Mouse (Mus musculus) frontal cortex, adult 2 months (tissue): ENCODE data around the gene Gm20850. TPM values are rescaled to one million over a fixed set of nuclear protein-coding genes. Genes with fewer than 3 reads are reported as not detected.
"Not testable (repeated sequence)": the region's sequence is repeated elsewhere in the genome, so short reads cannot be mapped to it uniquely, and the experiment has no call there.

ENCODE experiments used
- DNase-seq, 2 experiments: peaks; one replicate each; pipeline ENCODE4 v3.0.0; 2022; ENCODE audit warnings: low spot score in 1 of 2; ENCODE audit errors: extremely low spot score in 1 of 2
- polyA plus RNA-seq: library from polyadenylated mRNA; depleted of rRNA; stranded (reverse); fragments of >200 nt; gene quantifications from 2 replicates; pipeline ENCODE4 v1.2.3, GENCODE M21; 2012; rRNA removed

Gene Gm20850
- not detected in 2 replicates for polyA plus RNA-seq

DNA sequence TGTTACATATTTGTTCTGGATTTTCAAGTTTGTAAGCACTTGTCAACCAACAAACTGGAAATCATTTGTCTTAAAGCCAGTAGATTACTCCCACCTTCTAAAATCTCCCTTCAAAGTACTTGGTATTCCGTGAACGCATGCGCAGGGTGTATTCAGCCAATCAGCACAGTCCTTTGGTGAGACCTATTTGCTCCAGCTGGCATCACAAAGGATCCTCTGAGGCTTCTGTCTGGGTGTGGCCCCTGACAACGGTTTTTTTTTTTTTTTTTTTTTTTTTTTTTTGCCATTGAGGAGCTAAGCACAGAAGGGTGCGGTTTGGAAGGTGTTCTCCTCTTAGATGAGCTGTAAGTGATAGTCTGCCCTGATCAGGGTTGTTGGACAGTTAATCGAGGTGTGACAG, at the start of gene Gm20850:
Gene Gm20850, plus strand, starts transcription at position 301 of the 400 bp plus-strand sequence.
- DNase-seq, result not testable (repeated sequence)
